Mouse (Mus musculus) monocyte, adult 2 months (primary cell): ENCODE results near the gene 1700013H16Rik.
"Not testable (repeated sequence)": the region's sequence is repeated elsewhere in the genome, so short reads cannot be mapped to it uniquely, and the experiment has no call there.

Experiments used
- DNase-seq, 2 experiments: peaks; one replicate each; pipeline ENCODE4 v3.0.0; 2022; ENCODE audit warnings: low spot score in 2 of 2, low read depth in 1 of 2

Gene 1700013H16Rik

DNA sequence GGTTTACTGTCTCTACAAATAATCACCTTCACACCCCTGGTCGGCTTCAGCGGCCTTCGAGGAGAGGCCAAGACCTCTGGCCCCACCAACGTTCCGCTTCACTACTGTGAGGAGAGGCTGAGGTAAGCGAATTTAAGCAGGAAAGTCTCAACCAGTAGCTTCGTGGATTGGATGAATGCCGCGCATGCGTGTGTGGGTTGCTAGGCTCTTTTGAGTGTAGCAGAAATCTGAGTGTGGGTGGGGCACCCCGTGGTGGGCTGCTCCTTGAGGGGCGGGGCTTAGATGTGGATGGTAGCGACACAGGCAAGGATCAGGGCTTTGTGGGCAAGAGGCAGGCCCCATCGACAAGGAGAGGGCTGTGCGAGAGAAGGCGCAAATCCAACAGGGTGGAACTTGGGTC is at the start of gene 1700013H16Rik:
Gene 1700013H16Rik, minus strand, starts transcription at position 96 of the 400 bp plus-strand sequence.
- no peak for DNase-seq

- DNase-seq: no peak
These were observed 41.4 kb upstream of the 1700013H16Rik start for GRCm38 (mm10) chrX:53799074-53799473.

GRCm38 (mm10) chrX:53797519-53797918 is 39.9 kb upstream of the 1700013H16Rik start, which contains the start of gene Xlr:
Gene Xlr (minus strand): TSS chrX:53797706.
- DNase-seq: not testable (repeated sequence)

GRCm38 (mm10) chrX:53776276-53776675 is 18.6 kb upstream of the 1700013H16Rik start, which contains the start of gene Zfp36l3:
Gene Zfp36l3 (minus strand): TSS chrX:53776394.
- DNase-seq: no peak

GRCm38 (mm10) chrX:53752851-53753250 is 4.8 kb downstream of the 1700013H16Rik start:
- no peak for DNase-seq

DNA sequence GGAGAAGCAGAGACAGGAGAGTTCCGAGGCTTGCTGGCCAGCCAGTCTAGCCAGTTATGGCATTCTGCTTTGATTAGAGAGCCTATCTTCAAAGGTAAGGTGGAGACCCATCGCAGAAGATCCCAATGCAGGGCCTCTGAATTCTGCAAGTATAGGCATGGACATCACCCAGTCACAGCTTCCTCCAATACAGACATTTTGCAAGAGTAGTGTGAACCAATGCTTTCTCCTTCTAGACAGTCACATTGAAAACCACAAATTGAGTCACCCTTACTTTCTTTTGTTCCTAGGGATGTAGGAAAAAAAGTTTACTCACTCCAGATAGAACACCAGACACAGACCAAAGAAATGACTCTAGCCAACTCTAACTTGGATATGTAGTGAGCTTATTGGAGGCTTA is 28.7 kb downstream of the 1700013H16Rik start:
- DNase-seq: no peak

- no peak for DNase-seq
These were observed 33.0 kb downstream of the 1700013H16Rik start, which contains the start of gene 4930502E18Rik for GRCm38 (mm10) chrX:53724596-53724995. Gene 4930502E18Rik (plus strand): TSS chrX:53724826.

GRCm38 (mm10) chrX:53716323-53717182 is 41.1 kb downstream of the 1700013H16Rik start:
- no peak for DNase-seq

DNA sequence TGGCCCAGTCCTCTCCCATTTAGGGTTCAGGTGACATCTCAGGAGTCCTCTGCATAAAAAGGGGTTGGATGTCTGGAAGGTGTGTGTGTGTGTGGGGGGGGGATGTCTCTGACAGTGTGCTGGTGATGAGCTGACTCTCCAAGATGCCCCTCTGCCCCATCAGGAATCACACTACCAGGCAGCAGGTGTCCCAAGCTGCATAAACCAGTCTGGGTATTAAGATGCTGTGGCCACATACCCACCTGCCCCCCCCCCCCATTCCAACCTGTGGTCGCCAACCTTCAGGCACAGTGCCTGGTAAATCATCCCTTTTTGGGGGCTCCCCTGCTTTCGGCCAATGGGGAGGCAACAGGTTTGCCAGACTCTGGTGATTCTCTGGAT is 41.7 kb downstream of the 1700013H16Rik start:
- DNase-seq: no peak

DNA sequence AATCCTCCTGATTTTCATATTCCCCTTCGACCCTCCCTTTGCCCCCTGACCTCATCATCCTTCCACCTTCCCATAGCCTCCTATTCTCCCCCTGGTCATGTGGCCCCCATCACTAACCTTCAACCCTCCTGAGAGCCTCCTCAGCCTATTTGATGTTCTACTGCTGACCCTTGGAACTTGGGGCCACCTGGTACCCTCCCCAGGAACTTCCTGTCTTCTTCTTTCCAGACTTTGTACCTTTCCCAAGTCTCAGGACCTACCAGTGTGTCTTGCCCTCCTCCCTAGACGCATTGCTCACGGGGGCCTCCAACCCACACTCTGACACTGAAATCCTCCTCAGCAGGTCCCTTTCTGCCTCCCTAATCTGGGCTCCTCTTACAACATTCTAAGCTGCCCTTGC is 55.0 kb downstream of the 1700013H16Rik start:
- DNase-seq: no peak

GRCm38 (mm10) chrX:53699225-53699624 is 58.4 kb downstream of the 1700013H16Rik start:
- DNase-seq: no peak

DNA sequence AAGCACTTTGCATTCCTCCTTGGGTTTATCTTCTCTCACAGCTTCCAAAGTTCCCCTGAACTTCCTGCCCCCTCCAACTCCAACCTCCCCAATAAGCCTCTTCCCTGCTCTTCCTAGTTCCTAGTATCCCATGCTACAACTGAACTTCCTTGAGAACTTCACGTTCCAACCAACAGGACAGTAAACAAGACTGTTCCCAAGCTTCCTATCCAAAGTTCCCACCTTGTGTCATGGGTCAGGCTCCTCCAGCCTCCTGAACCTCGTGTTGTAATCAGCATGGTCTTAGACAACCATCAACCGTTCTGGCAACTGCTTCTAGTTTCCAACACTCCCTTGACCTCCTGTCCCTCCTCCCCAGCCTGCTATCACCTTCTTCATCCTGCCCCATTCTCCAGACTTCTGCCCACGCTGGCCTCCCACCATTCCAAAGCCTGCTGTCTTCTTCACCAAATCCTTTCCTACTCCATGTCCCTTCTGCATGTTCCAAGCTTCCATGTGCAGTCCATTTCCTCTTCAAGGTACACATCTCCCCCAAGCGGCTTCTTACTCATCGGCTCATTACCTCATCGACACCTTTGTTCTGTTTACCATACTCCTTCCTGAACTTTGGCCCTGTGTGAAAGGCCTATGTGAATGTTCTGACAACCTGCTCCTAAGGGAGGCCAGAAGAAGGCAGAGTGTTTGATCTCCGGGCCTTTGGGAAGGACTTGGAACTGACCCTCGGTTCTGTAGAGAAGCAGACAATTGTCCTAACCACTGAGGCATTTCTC is 63.4 kb downstream of the 1700013H16Rik start:
- DNase-seq: no peak

- no peak for DNase-seq
These were observed 64.5 kb downstream of the 1700013H16Rik start for GRCm38 (mm10) chrX:53693141-53693540.
